Mouse (Mus musculus): ENCODE data around the gene Gucy2c. TPM values are rescaled to one million over a fixed set of nuclear protein-coding genes. Genes with fewer than 3 reads are reported as not detected.

Gucy2c gene
- total and polyA plus RNA-seq, 3 experiments, result not detected

- Histone ChIP-seq H3K9ac (ENCODE audit: control insufficient read depth, low read depth, low read length, poor library complexity, severe bottlenecking) (peak overlapping the region; percentile 49), H3K4me3 (ENCODE audit: control insufficient read depth in 1 of 2, insufficient read depth in 1 of 2, low read depth in 2 of 2, low read length in 2 of 2) (peak overlapping the region; percentile 3 to 46; a peak in 3 of 4 replicates), H3K27me3 (ENCODE audit: control insufficient read depth in 1 of 2, insufficient read depth in 2 of 2, low read length in 2 of 2) (no peaks in the 10 kb centered on the region), H3K79me2 (ENCODE audit: control insufficient read depth, insufficient read depth, low read length, poor library complexity) (peaks cover 22% of the 10 kb centered on the region), H3K4me1 (ENCODE audit: control insufficient read depth in 1 of 2, insufficient read depth in 2 of 2, low read length in 2 of 2) (peaks cover 0 to 14% of the 10 kb centered on the region in 2 experiments; a peak in 3 of 4 replicates), H3K27ac (ENCODE audit: control insufficient read depth, low read depth, low read length) (peak overlapping the region; percentile 46; the same call in 1 of the 2 replicates), H3K9me3 (replicated peaks; ENCODE audit: insufficient read depth, low read length) (no peaks in the 10 kb centered on the region), H3K36me3 (ENCODE audit: control insufficient read depth in 1 of 2, insufficient read depth in 2 of 2, low read length in 2 of 2) (peaks cover 0 to 23% of the 10 kb centered on the region in 2 experiments; a peak in 3 of 4 replicates)
- peak; percentile 61 for DNase-seq (ENCODE audit: low read depth, low spot score)
- TF ChIP-seq TBP (IDR thresholded peaks at IDR 0.05; ENCODE audit: low read depth, low read length) (peak; percentile 13; the same call in 1 of the 2 replicates), CTCF (IDR thresholded peaks at IDR 0.05 in 2 of 3, conservative IDR thresholded peaks at IDR 0.05 in 1 of 3; ENCODE audit: control insufficient read depth in 1 of 3, insufficient read depth in 1 of 3, low read depth in 2 of 3, low read length in 3 of 3, poor library complexity in 1 of 3, severe bottlenecking in 1 of 3) (no peak)
Measured at GRCm38 (mm10) chr6:136805409-136805775, 23.8 kb upstream of the Gucy2c start.

GRCm38 (mm10) chr6:136804705-136805408 is 23.3 kb upstream of the Gucy2c start:
- TF ChIP-seq TBP (IDR thresholded peaks at IDR 0.05; ENCODE audit: low read depth, low read length) (peak; percentile 89), UBTF (IDR thresholded peaks at IDR 0.05; ENCODE audit: borderline replicate concordance, insufficient read depth, low read depth, low read length) (no peak), GATA1 (IDR thresholded peaks at IDR 0.05; ENCODE audit: low read depth, low read length) (peak; percentile 71)
- Histone ChIP-seq H3K9me3 (replicated peaks; ENCODE audit: insufficient read depth, low read length) (no peaks in the 10 kb centered on the region), H3K4me1 (ENCODE audit: control insufficient read depth in 1 of 2, insufficient read depth in 2 of 2, low read length in 2 of 2) (peaks cover 0 to 8% of the 10 kb centered on the region in 2 experiments; a peak in 3 of 4 replicates), H3K4me3 (ENCODE audit: control insufficient read depth in 1 of 2, insufficient read depth in 1 of 2, low read depth in 2 of 2, low read length in 2 of 2) (peak overlapping the region; percentile 7 to 33), H3K9ac (ENCODE audit: control insufficient read depth, low read depth, low read length, poor library complexity, severe bottlenecking) (peak overlapping the region; percentile 60), H3K27me3 (ENCODE audit: control insufficient read depth in 1 of 2, insufficient read depth in 2 of 2, low read length in 2 of 2) (no peaks in the 10 kb centered on the region), H3K79me2 (ENCODE audit: control insufficient read depth, insufficient read depth, low read length, poor library complexity) (peaks cover 17% of the 10 kb centered on the region), H3K27ac (ENCODE audit: control insufficient read depth, low read depth, low read length) (peak overlapping the region; percentile 99), H3K36me3 (ENCODE audit: control insufficient read depth in 1 of 2, insufficient read depth in 2 of 2, low read length in 2 of 2) (peaks cover 0 to 17% of the 10 kb centered on the region in 2 experiments; a peak in 2 of 4 replicates)
- DNase-seq (ENCODE audit: low read depth, low spot score), result peak; percentile 90

GRCm38 (mm10) chr6:136803739-136804633 is 22.4 kb upstream of the Gucy2c start, which contains the start of gene Hist4h4:
TSS of gene Hist4h4 (minus strand) at chr6:136804415.
- H3K4me3 ChIP-seq (ENCODE audit: control insufficient read depth in 1 of 2, insufficient read depth in 1 of 2, low read depth in 2 of 2, low read length in 2 of 2), result peak within 1 kb of the TSS; percentile 7 to 47
- H3K79me2 ChIP-seq (ENCODE audit: control insufficient read depth, insufficient read depth, low read length, poor library complexity), result peaks cover 9% of the 10 kb centered on the region
- peaks cover 0 to 13% of the 10 kb centered on the region in 2 experiments; a peak in 2 of 4 replicates for H3K36me3 ChIP-seq (ENCODE audit: control insufficient read depth in 1 of 2, insufficient read depth in 2 of 2, low read length in 2 of 2)
- H3K4me1 ChIP-seq (ENCODE audit: control insufficient read depth in 1 of 2, insufficient read depth in 2 of 2, low read length in 2 of 2), result peaks cover 0 to 4% of the 10 kb centered on the region in 2 experiments; a peak in 2 of 4 replicates
- H3K27ac ChIP-seq (ENCODE audit: control insufficient read depth, low read depth, low read length), result peak within 1 kb of the TSS; percentile 99
- H3K27me3 ChIP-seq (ENCODE audit: control insufficient read depth in 1 of 2, insufficient read depth in 2 of 2, low read length in 2 of 2), result no peaks in the 10 kb centered on the region
- H3K9me3 ChIP-seq (replicated peaks; ENCODE audit: insufficient read depth, low read length), result no peaks in the 10 kb centered on the region
- DNase-seq (ENCODE audit: low read depth, low spot score), result peak; percentile 99
- peak within 1 kb of the TSS; percentile 77 for H3K9ac ChIP-seq (ENCODE audit: control insufficient read depth, low read depth, low read length, poor library complexity, severe bottlenecking)
- TF ChIP-seq MEF2A (IDR thresholded peaks at IDR 0.05; ENCODE audit: extremely low read depth, insufficient replicate concordance, low read depth, low read length, poor library complexity, severe bottlenecking) (no peak), BHLHE40 (IDR thresholded peaks at IDR 0.05; ENCODE audit: borderline replicate concordance, low read depth, low read length) (no peak), ZNF384 (IDR thresholded peaks at IDR 0.05; ENCODE audit: low read depth, low read length) (no peak), USF2 (IDR thresholded peaks at IDR 0.05; ENCODE audit: borderline replicate concordance in 1 of 2, insufficient read depth in 1 of 2, low read depth in 1 of 2, low read length in 2 of 2) (no peak), TCF12 (IDR thresholded peaks at IDR 0.05; ENCODE audit: low read depth, low read length) (no peak), UBTF (IDR thresholded peaks at IDR 0.05; ENCODE audit: borderline replicate concordance, insufficient read depth, low read depth, low read length) (peak; percentile 98), ETS1 (IDR thresholded peaks at IDR 0.05; ENCODE audit: low read depth, low read length) (no peak), CTCF (IDR thresholded peaks at IDR 0.05 in 2 of 3, conservative IDR thresholded peaks at IDR 0.05 in 1 of 3; ENCODE audit: control insufficient read depth in 1 of 3, insufficient read depth in 1 of 3, low read depth in 2 of 3, low read length in 3 of 3, poor library complexity in 1 of 3, severe bottlenecking in 1 of 3) (no peak), RCOR1 (IDR thresholded peaks at IDR 0.05; ENCODE audit: low read depth, low read length) (no peak), RAD21 (IDR thresholded peaks at IDR 0.05; ENCODE audit: low read depth, low read length) (no peak), MAFK (IDR thresholded peaks at IDR 0.05; ENCODE audit: borderline replicate concordance, low read depth, low read length) (no peak), ELF1 (IDR thresholded peaks at IDR 0.05; ENCODE audit: low read depth, low read length) (no peak), POLR2AphosphoS5 (IDR thresholded peaks at IDR 0.05; ENCODE audit: borderline replicate concordance, low read depth, low read length) (peak; percentile 100), MYC (IDR thresholded peaks at IDR 0.05; ENCODE audit: low read depth, low read length) (no peak), HCFC1 (IDR thresholded peaks at IDR 0.05; ENCODE audit: low read depth, low read length) (no peak), ZC3H11A (IDR thresholded peaks at IDR 0.05; ENCODE audit: low read depth, low read length) (no peak), TBP (IDR thresholded peaks at IDR 0.05; ENCODE audit: low read depth, low read length) (peak; percentile 99), POLR2A (IDR thresholded peaks at IDR 0.05; ENCODE audit: control insufficient read depth in 1 of 2, insufficient read depth in 1 of 2, low read depth in 1 of 2, low read length in 2 of 2, poor library complexity in 1 of 2) (peak; percentile 98 to 100)

All from MEL (cell line).